Mouse (Mus musculus): ENCODE results near the gene Pigs. TPM values are rescaled to one million over a fixed set of nuclear protein-coding genes. Genes with fewer than 3 reads are reported as not detected.

Pigs gene
- polyA plus RNA-seq (2012; ENCODE audit: low replicate concordance), result 15.9 and 90.3 TPM in 2 replicates

GRCm38 (mm10) chr11:78327634-78328511 is at the start of gene Pigs:
Gene Pigs (plus strand): TSS chr11:78328415.

GRCm38 (mm10) chr11:78290654-78291053 is 37.6 kb upstream of the Pigs start, which contains the start of gene BC030499:
Gene BC030499 (plus strand): TSS chr11:78290841.

GRCm38 (mm10) chr11:78301357-78302084 is 26.7 kb upstream of the Pigs start, which contains the start of gene Spag5:
Gene Spag5 (plus strand): TSS chr11:78301529.

GRCm38 (mm10) chr11:78322860-78323259 is 5.4 kb upstream of the Pigs start, which contains the start of gene Aldoc:
Gene Aldoc (plus strand): TSS chr11:78322968.

GRCm38 (mm10) chr11:78343381-78344327 is 15.4 kb downstream of the Pigs start, which contains the start of gene Unc119:
Gene Unc119 (plus strand): TSS chr11:78343482.

GRCm38 (mm10) chr11:78386508-78387043 is 58.4 kb downstream of the Pigs start, which contains the start of gene Foxn1:
Gene Foxn1 (minus strand): TSS chr11:78386558.

Other genes with a start within 250 kb of the Pigs start
- 2.9 and 8.6 TPM in 2 replicates for gene Eral1, start 248.0 kb upstream of the Pigs start, polyA plus RNA-seq (2012; ENCODE audit: low replicate concordance)
- 34.8 and 35.4 TPM in 2 replicates for gene Fam222b, start 233.8 kb upstream of the Pigs start, polyA plus RNA-seq (2012; ENCODE audit: low replicate concordance)
- 69.0 and 176 TPM in 2 replicates for gene Traf4, start 162.8 kb upstream of the Pigs start, polyA plus RNA-seq (2012; ENCODE audit: low replicate concordance)
- 13.6 and 18.0 TPM in 2 replicates for gene Nek8, start 151.7 kb upstream of the Pigs start, polyA plus RNA-seq (2012; ENCODE audit: low replicate concordance)
- 281 and 738 TPM in 2 replicates for gene Tlcd1, start 151.7 kb upstream of the Pigs start, polyA plus RNA-seq (2012; ENCODE audit: low replicate concordance)
- 121 and 683 TPM in 2 replicates for gene Rpl23a, start 144.8 kb upstream of the Pigs start, polyA plus RNA-seq (2012; ENCODE audit: low replicate concordance)
- gene Rab34, start 140.0 kb upstream of the Pigs start, polyA plus RNA-seq (2012; ENCODE audit: low replicate concordance), result 6.1 and 6.5 TPM in 2 replicates
- gene Proca1, start 135.0 kb upstream of the Pigs start, polyA plus RNA-seq (2012; ENCODE audit: low replicate concordance), result not detected in 2 replicates
- 1.7 and 10.6 TPM in 2 replicates for gene Sdf2, start 82.7 kb upstream of the Pigs start, polyA plus RNA-seq (2012; ENCODE audit: low replicate concordance)
- 93.9 and 94.0 TPM in 2 replicates for gene Supt6, start 82.4 kb upstream of the Pigs start, polyA plus RNA-seq (2012; ENCODE audit: low replicate concordance)
- gene 2610507B11Rik, start 66.7 kb upstream of the Pigs start, polyA plus RNA-seq (2012; ENCODE audit: low replicate concordance), result 12.0 and 69.9 TPM in 2 replicates
- gene BC030499, start 37.6 kb upstream of the Pigs start, polyA plus RNA-seq (2012; ENCODE audit: low replicate concordance), result not detected in 2 replicates
- 13.8 and 44.5 TPM in 2 replicates for gene Spag5, start 26.9 kb upstream of the Pigs start, polyA plus RNA-seq (2012; ENCODE audit: low replicate concordance)
- 0.27 and 1.1 TPM in 2 replicates for gene Aldoc, start 5.4 kb upstream of the Pigs start, polyA plus RNA-seq (2012; ENCODE audit: low replicate concordance)
- gene Unc119, start 15.1 kb downstream of the Pigs start, polyA plus RNA-seq (2012; ENCODE audit: low replicate concordance), result 13.1 and 20.8 TPM in 2 replicates
- gene Foxn1, start 58.1 kb downstream of the Pigs start, polyA plus RNA-seq (2012; ENCODE audit: low replicate concordance), result not detected in 2 replicates
- gene Slc13a2, start 93.8 kb downstream of the Pigs start, polyA plus RNA-seq (2012; ENCODE audit: low replicate concordance), result 0.07 TPM in 1 of 2 replicates, not detected in the other
- 0.43 and 3.0 TPM in 2 replicates for gene Slc46a1, start 137.3 kb downstream of the Pigs start, polyA plus RNA-seq (2012; ENCODE audit: low replicate concordance)
- gene Sarm1, start 169.3 kb downstream of the Pigs start, polyA plus RNA-seq (2012; ENCODE audit: low replicate concordance), result 0.05 and 0.11 TPM in 2 replicates
- not detected in 2 replicates for gene Vtn, start 170.7 kb downstream of the Pigs start, polyA plus RNA-seq (2012; ENCODE audit: low replicate concordance)
- gene Sebox, start 175.0 kb downstream of the Pigs start, polyA plus RNA-seq (2012; ENCODE audit: low replicate concordance), result not detected in 2 replicates
- 24.3 and 26.0 TPM in 2 replicates for gene Tmem199, start 183.8 kb downstream of the Pigs start, polyA plus RNA-seq (2012; ENCODE audit: low replicate concordance)
- 34.6 and 38.5 TPM in 2 replicates for gene Poldip2, start 183.8 kb downstream of the Pigs start, polyA plus RNA-seq (2012; ENCODE audit: low replicate concordance)
- 4.0 and 5.9 TPM in 2 replicates for gene Tnfaip1, start 207.9 kb downstream of the Pigs start, polyA plus RNA-seq (2012; ENCODE audit: low replicate concordance)
- 8.6 and 41.0 TPM in 2 replicates for gene Ift20, start 207.9 kb downstream of the Pigs start, polyA plus RNA-seq (2012; ENCODE audit: low replicate concordance)
- 17.5 and 30.4 TPM in 2 replicates for gene Tmem97, start 222.4 kb downstream of the Pigs start, polyA plus RNA-seq (2012; ENCODE audit: low replicate concordance)

All from leukemia stem cell, adult 10-12 weeks (primary cell).